Mouse (Mus musculus) cortical plate, adult 2 months (tissue): ENCODE measurements around the gene Oas1d.

Experiments used
- CTCF ChIP-seq: fragments of 200-500 bp; IDR thresholded peaks from 2 replicates; pipeline ENCODE4 v1.5.1; 2011; ENCODE audit warnings: mild to moderate bottlenecking, control low read depth, low read length; ENCODE audit not compliant: insufficient read depth; ENCODE audit errors: extremely low read depth
- POLR2A ChIP-seq: fragments of 200-500 bp; IDR thresholded peaks from 2 replicates; pipeline ENCODE4 v1.6.1; 2011; ENCODE audit warnings: mild to moderate bottlenecking, low read length, control low read depth; ENCODE audit not compliant: insufficient read depth; ENCODE audit errors: extremely low read depth

DNA sequence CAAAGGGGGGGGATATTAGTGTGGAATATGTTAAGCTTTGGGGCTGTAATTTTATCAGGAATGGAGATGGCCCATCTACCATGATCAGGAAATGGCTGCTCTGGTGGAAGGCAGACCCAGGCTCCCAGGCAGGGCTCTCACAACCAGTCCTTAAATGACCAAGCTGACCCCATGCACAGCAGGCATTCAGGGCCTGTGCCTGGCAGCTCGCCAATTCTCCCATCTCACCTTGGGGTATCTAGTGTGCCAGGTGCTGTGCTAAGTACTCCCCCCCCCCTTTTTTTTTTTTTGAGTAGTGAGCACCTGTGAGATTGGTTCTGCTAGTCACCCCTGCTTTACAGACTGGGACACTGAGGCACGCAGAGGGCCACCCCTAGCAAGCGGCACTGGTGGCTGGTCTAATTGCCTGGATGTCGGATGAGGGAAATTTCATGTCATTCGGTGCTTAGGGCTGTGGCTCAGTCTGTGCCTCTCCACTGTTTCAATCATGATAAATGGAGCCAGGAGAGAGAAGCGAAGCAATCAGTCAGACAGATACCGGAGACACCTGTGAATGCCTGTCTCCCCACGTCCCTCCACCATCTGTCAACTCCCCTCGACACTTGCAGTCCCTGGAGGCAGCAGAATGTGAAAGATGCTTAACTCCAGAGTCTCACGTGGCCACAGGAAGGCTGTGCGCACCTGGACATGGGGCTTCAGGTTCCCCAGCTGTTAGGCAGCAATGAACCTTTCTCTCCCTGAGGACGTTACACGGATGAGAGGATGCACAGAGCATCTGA is 53.2 kb downstream of the Oas1d start:
- TF ChIP-seq POLR2A: no peak
- no peak for TF ChIP-seq CTCF
